Mouse (Mus musculus) left cerebral cortex, adult 9 months (tissue): ENCODE measurements around the gene Wfdc3.

ENCODE experiments used
- DNase-seq, 2 experiments: peaks; one replicate each; pipeline ENCODE4 v3.0.0; 2022; ENCODE audit warnings: low spot score in 2 of 2

Wfdc3 gene

GRCm38 (mm10) chr2:164776130-164776529, 30.4 kb upstream of the Wfdc3 start:
- DNase-seq: no peak

- DNase-seq: no peak
Measured at GRCm38 (mm10) chr2:164773989-164774364, 28.2 kb upstream of the Wfdc3 start.

- no peak for DNase-seq
Measured at GRCm38 (mm10) chr2:164773229-164773988, 27.7 kb upstream of the Wfdc3 start.

DNA sequence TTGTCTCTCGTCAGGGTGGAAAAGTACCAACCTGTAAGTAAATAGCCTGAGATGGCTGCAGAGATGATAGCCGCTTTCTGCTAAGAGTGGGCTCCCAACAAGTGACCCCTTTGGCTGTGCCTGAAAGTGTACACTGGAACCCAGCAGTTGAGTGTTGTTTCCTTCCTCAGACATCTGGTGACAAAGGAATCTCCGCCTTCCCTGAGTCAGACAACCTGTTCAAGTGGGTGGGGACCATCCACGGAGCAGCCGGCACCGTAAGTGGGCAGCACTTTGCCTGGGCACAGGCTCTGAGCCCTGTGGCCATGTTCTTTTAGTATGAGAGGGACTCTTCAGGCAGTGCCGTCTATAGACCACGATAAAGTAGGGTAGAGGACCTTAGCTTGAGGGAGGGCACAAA, 25.4 kb upstream of the Wfdc3 start:
- no peak for DNase-seq

GRCm38 (mm10) chr2:164770279-164770678, 24.5 kb upstream of the Wfdc3 start:
- DNase-seq: no peak

- peak; percentile 97 to 99 for DNase-seq
Measured at GRCm38 (mm10) chr2:164769258-164770037, 23.7 kb upstream of the Wfdc3 start, which contains the start of gene Ube2c. Gene Ube2c, plus strand, starts transcription at chr2:164769898.

GRCm38 (mm10) chr2:164767812-164768540, 22.2 kb upstream of the Wfdc3 start:
- DNase-seq: no peak

- peak in 1 of 2 experiments; percentile 50 for DNase-seq
Measured at GRCm38 (mm10) chr2:164765841-164766240, 20.1 kb upstream of the Wfdc3 start.

DNA sequence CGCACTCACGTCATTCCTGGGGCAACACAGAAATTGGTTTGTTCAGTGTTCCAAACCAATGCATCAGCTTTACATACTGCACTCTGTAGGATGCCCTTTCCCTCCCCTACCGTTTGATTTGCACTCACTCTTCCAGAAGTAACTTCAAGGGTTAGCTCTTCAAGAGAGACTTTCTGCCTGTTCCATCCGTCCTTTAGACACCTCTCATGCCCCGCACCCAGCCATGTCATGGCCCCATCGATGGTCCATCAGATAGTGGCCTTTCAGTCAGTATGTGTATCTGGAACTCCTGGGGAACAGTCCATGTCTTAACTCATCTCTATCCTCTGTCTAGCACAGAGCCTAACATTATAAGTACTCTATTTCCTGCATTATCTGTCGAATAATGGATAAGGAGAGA, 16.9 kb upstream of the Wfdc3 start:
- DNase-seq: no peak

GRCm38 (mm10) chr2:164761971-164762370, 16.2 kb upstream of the Wfdc3 start:
- DNase-seq: no peak

DNA sequence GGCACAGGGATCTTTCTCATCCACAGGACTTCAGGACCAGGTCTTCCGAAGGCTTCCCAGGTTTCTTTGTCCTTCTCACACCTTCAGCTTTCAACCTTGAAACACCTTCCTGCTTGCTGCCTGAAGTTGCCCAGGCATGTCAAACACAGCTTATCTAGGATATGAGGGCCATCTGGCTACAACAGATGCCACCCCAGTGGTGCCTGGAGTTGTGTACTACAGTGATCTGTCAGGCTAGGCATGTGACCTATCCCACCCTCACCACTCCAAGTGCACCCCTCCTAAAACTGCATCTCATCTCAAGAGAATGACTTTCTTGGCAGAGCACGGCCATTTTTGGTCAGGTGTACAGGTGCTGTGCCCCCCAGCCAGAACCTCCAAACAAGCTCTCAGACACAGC, 15.8 kb upstream of the Wfdc3 start:
- no peak for DNase-seq

- no peak for DNase-seq
Measured at GRCm38 (mm10) chr2:164760059-164760833, 14.5 kb upstream of the Wfdc3 start.

DNA sequence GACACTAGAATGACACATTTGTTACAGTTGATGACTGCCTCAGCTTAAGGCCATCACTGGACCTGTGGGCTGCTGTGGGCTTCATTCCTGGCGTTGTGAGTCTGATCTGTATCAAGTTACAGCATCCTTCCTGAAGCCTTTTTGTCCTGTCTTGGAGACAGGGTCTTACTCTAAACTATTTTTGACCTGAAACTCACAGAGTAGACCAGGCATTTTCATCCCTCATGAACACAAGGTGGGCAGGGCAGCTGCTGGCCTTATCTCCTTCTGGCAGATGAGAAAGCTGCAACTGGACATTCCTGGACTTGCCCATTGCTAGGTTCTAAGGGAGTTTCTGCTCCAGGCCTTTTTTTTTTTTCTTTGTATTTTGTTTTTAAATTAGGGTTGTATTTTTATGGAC, 13.0 kb upstream of the Wfdc3 start:
- DNase-seq: no peak

DNA sequence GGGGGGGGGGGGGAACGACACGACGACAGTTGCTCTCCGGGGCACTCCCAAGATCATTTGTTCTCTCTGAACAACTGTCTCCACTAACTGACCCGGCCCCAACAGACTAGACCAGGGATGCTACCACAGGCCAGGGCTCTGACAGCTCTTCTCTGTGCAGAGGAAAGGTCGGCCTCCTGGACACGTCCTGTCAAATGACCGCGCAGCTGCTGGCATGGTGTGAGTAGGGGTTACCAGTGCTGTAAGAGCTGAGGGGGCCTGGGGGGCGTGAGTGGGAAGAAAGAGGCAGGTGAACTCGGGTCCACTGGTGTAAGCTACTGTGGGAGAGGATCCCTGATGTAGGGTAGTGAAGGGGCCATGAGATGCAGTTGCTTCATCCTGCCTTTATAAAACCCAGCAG, 12.1 kb upstream of the Wfdc3 start:
- DNase-seq: no peak

DNA sequence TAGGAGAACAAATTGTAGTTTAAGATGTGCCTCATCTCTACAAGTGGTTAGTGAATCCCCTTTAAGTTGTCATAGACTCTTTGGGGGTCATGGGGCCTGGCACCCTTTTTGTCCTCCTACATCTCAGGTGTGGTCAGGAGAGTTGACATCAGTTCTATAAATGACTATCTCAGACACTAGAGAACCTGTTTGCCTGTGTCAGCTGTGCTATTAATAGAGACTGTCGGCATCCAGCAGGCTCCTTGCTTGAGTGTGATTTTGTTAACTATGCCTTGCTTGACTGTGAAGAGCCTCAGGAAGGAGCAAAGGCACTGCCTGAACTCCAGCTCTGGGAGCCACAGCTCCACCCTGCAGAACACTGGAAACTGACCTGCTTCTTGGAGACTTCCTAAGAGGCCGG, 9.1 kb upstream of the Wfdc3 start:
- DNase-seq: no peak

- no peak for DNase-seq
Measured at GRCm38 (mm10) chr2:164754105-164754504, 8.4 kb upstream of the Wfdc3 start.

- no peak for DNase-seq
Measured at GRCm38 (mm10) chr2:164752454-164752853, 6.7 kb upstream of the Wfdc3 start.

- DNase-seq: no peak
Measured at GRCm38 (mm10) chr2:164748991-164749390, 3.3 kb upstream of the Wfdc3 start.

DNA sequence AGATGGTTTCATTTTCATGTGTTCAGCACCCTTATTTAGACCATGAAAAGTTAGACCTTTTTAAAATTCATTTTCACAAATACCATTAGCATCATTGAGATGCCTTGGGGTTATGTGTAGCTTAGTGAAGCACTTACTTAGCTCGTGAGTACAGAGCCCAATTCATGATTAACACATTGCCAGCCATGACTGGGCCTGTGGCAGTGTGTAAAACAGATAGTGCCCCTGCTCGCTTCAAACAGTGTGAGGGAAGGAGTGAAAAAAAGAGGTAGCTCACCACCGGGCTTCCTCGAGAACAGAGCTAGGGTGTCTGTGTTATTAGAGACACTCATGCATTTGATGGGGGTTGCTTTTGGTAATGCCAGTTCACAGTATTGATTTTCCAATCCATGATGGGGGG, 2.5 kb upstream of the Wfdc3 start:
- DNase-seq: no peak

DNA sequence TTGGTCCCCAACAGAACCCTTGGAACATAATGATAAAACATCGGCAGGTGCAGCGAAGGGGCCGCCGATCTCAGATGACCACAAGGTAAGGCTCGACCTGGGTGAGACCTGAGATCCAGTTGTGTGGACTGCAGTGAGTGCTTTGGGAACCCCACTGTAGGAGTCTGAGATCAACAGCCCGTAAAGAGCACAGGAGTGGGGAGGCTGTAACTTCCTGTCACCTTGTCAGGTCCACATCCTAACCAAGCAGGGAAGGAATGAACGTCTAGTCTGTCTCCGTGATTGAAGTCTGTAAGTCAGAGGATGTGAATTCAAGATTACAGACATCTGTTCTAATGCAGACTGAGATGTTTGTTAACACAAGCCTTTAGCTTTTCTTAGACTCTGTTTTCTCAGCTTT, 962 bp upstream of the Wfdc3 start:
- no peak for DNase-seq

DNA sequence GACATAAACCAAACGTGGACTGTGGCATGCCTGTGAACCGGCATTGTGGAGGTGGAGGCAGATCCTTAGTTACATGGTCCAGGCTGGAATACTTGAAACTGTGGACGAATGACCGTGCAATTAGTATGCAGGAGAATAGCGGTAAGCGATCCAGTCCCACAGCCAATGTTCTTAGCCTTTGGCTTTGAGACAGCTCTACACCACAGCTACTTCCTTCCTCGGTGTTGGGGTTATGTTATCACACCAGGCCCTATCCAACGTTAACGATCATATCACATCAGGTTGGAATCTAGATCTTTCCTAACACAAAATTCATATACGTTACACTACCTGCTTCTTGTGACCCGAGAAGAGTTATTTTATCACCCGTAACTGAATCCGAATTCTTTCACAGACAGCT, 744 bp downstream of the Wfdc3 start:
- DNase-seq: no peak

GRCm38 (mm10) chr2:164739876-164740275, 5.9 kb downstream of the Wfdc3 start:
- no peak for DNase-seq
